Mouse (Mus musculus) erythroblast, embryonic 14.5 days (primary cell): ENCODE results near the gene Pfn1. TPM values are rescaled to one million over a fixed set of nuclear protein-coding genes. Genes with fewer than 3 reads are reported as not detected.
A peak's percentile ranks its signal among the peaks of the same experiment; 100 is the strongest.

Experiments
- H3K27me3 ChIP-seq: 2 replicates; pipeline ENCODE4 v1.6.1; 2012; ENCODE audit warnings: inconsistent platforms; ENCODE audit not compliant: control insufficient read depth
- H3K36me3 ChIP-seq: 2 replicates; pipeline ENCODE4 v1.6.1; 2012; ENCODE audit warnings: mild to moderate bottlenecking, inconsistent platforms; ENCODE audit not compliant: control insufficient read depth
- H3K4me1 ChIP-seq: 2 replicates; pipeline ENCODE4 v1.6.1; 2012; ENCODE audit warnings: inconsistent platforms; ENCODE audit not compliant: control insufficient read depth
- H3K4me3 ChIP-seq: replicated peaks from 2 replicates; pipeline ENCODE3; 2012; ENCODE audit warnings: moderate library complexity, mild to moderate bottlenecking, inconsistent platforms
- H3K9me3 ChIP-seq: 2 replicates; pipeline ENCODE4 v1.6.1; 2012; ENCODE audit warnings: low read length, inconsistent platforms, mixed read lengths; ENCODE audit not compliant: control insufficient read depth
- GATA1 ChIP-seq: IDR thresholded peaks from 2 replicates; pipeline ENCODE4 v1.6.1; 2012; ENCODE audit warnings: low read length, inconsistent platforms, mixed read lengths
- TAL1 ChIP-seq: IDR thresholded peaks from 3 replicates; pipeline ENCODE4 v1.6.1; 2012; ENCODE audit warnings: low read length, inconsistent platforms, mixed read lengths
- polyA plus RNA-seq: library from polyadenylated mRNA; stranded (reverse); fragments of >175 nt; gene quantifications from 2 replicates; pipeline ENCODE4 v1.2.3, GENCODE M21; 2012

Gene Pfn1
- polyA plus RNA-seq, 1 experiment, result 308 TPM

GRCm38 (mm10) chr11:70645461-70646258 is 8.8 kb downstream of the Pfn1 start:
- H3K36me3 ChIP-seq, result peaks cover 55% of the 10 kb centered on the region

GRCm38 (mm10) chr11:70644564-70645103 is 9.8 kb downstream of the Pfn1 start:
- H3K27me3 ChIP-seq, result no peaks in the 10 kb centered on the region
- no peak for TF ChIP-seq TAL1
- no peak for TF ChIP-seq GATA1
- H3K9me3 ChIP-seq, result no peaks in the 10 kb centered on the region
- H3K36me3 ChIP-seq, result peaks cover 44% of the 10 kb centered on the region
- no peak overlapping the region for H3K4me3 ChIP-seq
- H3K4me1 ChIP-seq, result peaks cover 63% of the 10 kb centered on the region

More at GRCm38 (mm10) chr11:70645461-70646258, 8.8 kb downstream of the Pfn1 start:
- peak overlapping the region; percentile 74 for H3K4me3 ChIP-seq
- TF ChIP-seq GATA1 (no peak), TAL1 (no peak)
- no peaks in the 10 kb centered on the region for H3K27me3 ChIP-seq
- no peaks in the 10 kb centered on the region for H3K9me3 ChIP-seq
- peaks cover 63% of the 10 kb centered on the region for H3K4me1 ChIP-seq

DNA sequence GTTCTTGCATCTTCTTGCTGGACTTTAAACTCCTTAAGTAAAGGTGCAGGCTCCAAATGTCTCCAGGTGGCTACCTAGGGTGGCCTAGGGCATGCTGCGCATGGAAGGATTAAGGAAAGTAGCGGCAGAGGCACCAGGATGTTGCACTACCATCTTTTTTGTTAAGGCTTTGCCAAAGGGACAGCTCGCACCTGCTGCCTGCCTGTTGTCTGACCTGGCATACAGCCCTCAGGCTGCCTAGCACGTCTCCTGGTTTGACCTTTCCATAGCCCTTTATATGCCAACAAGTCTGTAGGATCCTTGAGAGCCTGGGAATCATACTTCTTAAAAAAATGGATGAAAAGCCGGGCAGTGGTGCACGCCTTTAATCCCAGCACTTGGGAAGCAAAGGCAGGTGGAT is 11.4 kb downstream of the Pfn1 start:
- Histone ChIP-seq H3K4me3 (no peak overlapping the region), H3K9me3 (no peaks in the 10 kb centered on the region), H3K27me3 (no peaks in the 10 kb centered on the region), H3K36me3 (peaks cover 30% of the 10 kb centered on the region), H3K4me1 (peaks cover 64% of the 10 kb centered on the region)
- no peak for TF ChIP-seq GATA1
- TF ChIP-seq TAL1, result no peak

- H3K4me1 ChIP-seq, result peaks cover 68% of the 10 kb centered on the region
- no peak overlapping the region for H3K4me3 ChIP-seq
- H3K9me3 ChIP-seq, result no peaks in the 10 kb centered on the region
- TF ChIP-seq GATA1 (no peak), TAL1 (no peak)
- H3K27me3 ChIP-seq, result no peaks in the 10 kb centered on the region
- peaks cover 26% of the 10 kb centered on the region for H3K36me3 ChIP-seq
Observed at GRCm38 (mm10) chr11:70641241-70641640, 13.2 kb downstream of the Pfn1 start.

GRCm38 (mm10) chr11:70639976-70640375 is 14.5 kb downstream of the Pfn1 start:
- H3K36me3 ChIP-seq, result peaks cover 15% of the 10 kb centered on the region
- no peak overlapping the region for H3K4me3 ChIP-seq

GRCm38 (mm10) chr11:70638714-70639278 is 15.6 kb downstream of the Pfn1 start, which contains the start of gene Gp1ba:
Gene Gp1ba (plus strand): TSS chr11:70639122.
- no peaks in the 10 kb centered on the region for H3K9me3 ChIP-seq
- H3K4me1 ChIP-seq, result peaks cover 52% of the 10 kb centered on the region
- peak within 1 kb of the TSS; percentile 41 for H3K4me3 ChIP-seq
- TF ChIP-seq TAL1 (no peak), GATA1 (peak; percentile 28; the same call in 1 of the 2 replicates)
- H3K27me3 ChIP-seq, result no peaks in the 10 kb centered on the region
- H3K36me3 ChIP-seq, result peaks cover 5% of the 10 kb centered on the region

More at GRCm38 (mm10) chr11:70639976-70640375, 14.5 kb downstream of the Pfn1 start:
- TF ChIP-seq TAL1 (no peak), GATA1 (no peak)
- no peaks in the 10 kb centered on the region for H3K27me3 ChIP-seq
- H3K9me3 ChIP-seq, result no peaks in the 10 kb centered on the region
- H3K4me1 ChIP-seq, result peaks cover 55% of the 10 kb centered on the region

DNA sequence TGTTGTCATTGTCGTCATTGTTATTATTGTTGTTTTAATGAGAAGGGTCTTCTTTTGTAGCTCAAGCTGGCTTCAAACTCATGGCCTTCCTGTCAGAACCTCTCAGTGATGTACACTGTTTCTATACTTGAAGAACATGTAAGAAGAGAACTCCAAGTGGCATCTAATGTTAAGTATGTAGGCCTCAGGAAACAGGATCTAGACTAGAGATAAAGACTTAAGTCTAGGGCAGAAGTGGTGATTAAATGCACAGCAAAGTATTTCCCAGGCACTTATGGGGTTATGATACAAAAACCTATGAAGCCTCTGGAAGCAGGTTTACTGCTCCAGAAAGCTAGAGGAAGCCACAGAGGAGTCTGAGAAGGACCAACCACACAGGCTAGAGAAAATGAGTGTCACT is 16.2 kb downstream of the Pfn1 start:
- Histone ChIP-seq H3K27me3 (no peaks in the 10 kb centered on the region), H3K4me1 (peaks cover 52% of the 10 kb centered on the region), H3K36me3 (peaks cover 5% of the 10 kb centered on the region), H3K9me3 (no peaks in the 10 kb centered on the region), H3K4me3 (peak overlapping the region; percentile 41)
- no peak for TF ChIP-seq TAL1
- no peak for TF ChIP-seq GATA1

DNA sequence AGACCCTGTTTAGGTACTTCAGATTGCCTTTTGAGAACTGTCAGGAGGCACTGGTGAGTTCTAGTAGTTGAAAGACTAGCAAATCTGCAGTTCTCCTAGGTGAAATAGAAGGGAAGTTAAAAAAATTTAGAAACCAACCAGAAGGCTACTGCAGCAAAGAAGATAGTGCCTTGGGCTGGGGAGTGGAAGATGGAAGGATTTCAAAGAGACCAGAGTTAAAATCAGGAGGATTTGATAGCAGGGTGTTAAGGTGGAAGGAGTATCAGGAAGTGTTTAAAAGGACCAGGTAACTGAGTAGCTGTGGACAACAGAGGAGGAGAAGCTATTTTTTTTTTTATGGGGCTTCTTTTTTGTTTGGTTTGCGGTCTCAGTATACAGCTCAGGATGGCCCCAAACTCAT is 16.7 kb downstream of the Pfn1 start:
- Histone ChIP-seq H3K36me3 (peaks cover 2% of the 10 kb centered on the region), H3K4me3 (no peak overlapping the region), H3K9me3 (no peaks in the 10 kb centered on the region), H3K27me3 (no peaks in the 10 kb centered on the region), H3K4me1 (peaks cover 52% of the 10 kb centered on the region)
- TF ChIP-seq GATA1 (no peak), TAL1 (no peak)

GRCm38 (mm10) chr11:70635601-70636000 is 18.8 kb downstream of the Pfn1 start:
- Histone ChIP-seq H3K9me3 (no peaks in the 10 kb centered on the region), H3K27me3 (no peaks in the 10 kb centered on the region), H3K36me3 (no peaks in the 10 kb centered on the region), H3K4me1 (peaks cover 41% of the 10 kb centered on the region), H3K4me3 (no peak overlapping the region)
- TF ChIP-seq GATA1 (no peak), TAL1 (no peak)
